Mouse (Mus musculus): ENCODE measurements around the gene Kera.
A peak's percentile ranks its signal among the peaks of the same experiment; 100 is the strongest.

Kera gene

GRCm38 (mm10) chr10:97606579-97606978 is at the start of gene Kera:
Kera (plus strand) TSS chr10:97606879.
- no peak for DNase-seq

GRCm38 (mm10) chr10:97564957-97565856 is 41.5 kb upstream of the Kera start, which contains the start of gene Lum:
Lum (plus strand) TSS chr10:97565128.
- no peak for DNase-seq

- DNase-seq = peak; percentile 41 to 59
Observed at GRCm38 (mm10) chr10:97567489-97568135, 39.1 kb upstream of the Kera start.

- DNase-seq = peak; percentile 73 to 74
Observed at GRCm38 (mm10) chr10:97582543-97583231, 24.0 kb upstream of the Kera start.

- no peak for DNase-seq
Observed at GRCm38 (mm10) chr10:97584176-97584575, 22.5 kb upstream of the Kera start.

- DNase-seq = no peak
Observed at GRCm38 (mm10) chr10:97587159-97587558, 19.5 kb upstream of the Kera start.

- no peak for DNase-seq
Observed at GRCm38 (mm10) chr10:97589574-97589973, 17.1 kb upstream of the Kera start.

- DNase-seq = no peak
Observed at GRCm38 (mm10) chr10:97591036-97591435, 15.6 kb upstream of the Kera start.

GRCm38 (mm10) chr10:97591685-97592084 is 15.0 kb upstream of the Kera start:
- no peak for DNase-seq

- no peak for DNase-seq
Observed at GRCm38 (mm10) chr10:97595680-97596079, 11.0 kb upstream of the Kera start.

- no peak for DNase-seq
Observed at GRCm38 (mm10) chr10:97601744-97602143, 4.9 kb upstream of the Kera start.

GRCm38 (mm10) chr10:97603256-97603655 is 3.4 kb upstream of the Kera start:
- peak; percentile 81 to 90 for DNase-seq

- no peak for DNase-seq
Observed at GRCm38 (mm10) chr10:97622328-97622727, 15.6 kb downstream of the Kera start.

GRCm38 (mm10) chr10:97624381-97624780 is 17.7 kb downstream of the Kera start:
- DNase-seq = no peak

GRCm38 (mm10) chr10:97625116-97625515 is 18.4 kb downstream of the Kera start:
- no peak for DNase-seq

- no peak for DNase-seq
Observed at GRCm38 (mm10) chr10:97626543-97626942, 19.9 kb downstream of the Kera start.

GRCm38 (mm10) chr10:97631061-97631460 is 24.4 kb downstream of the Kera start:
- DNase-seq = no peak

GRCm38 (mm10) chr10:97641926-97642325 is 35.2 kb downstream of the Kera start:
- DNase-seq = no peak

- no peak for DNase-seq
Observed at GRCm38 (mm10) chr10:97643768-97644167, 37.1 kb downstream of the Kera start, which contains the start of gene Epyc. Epyc (plus strand) TSS chr10:97644068.

GRCm38 (mm10) chr10:97650334-97650733 is 43.7 kb downstream of the Kera start:
- no peak for DNase-seq

GRCm38 (mm10) chr10:97659489-97659888 is 52.8 kb downstream of the Kera start:
- no peak for DNase-seq
